Mouse (Mus musculus): Measurements from ENCODE around the gene Fbrs.
"Not testable (repeated sequence)": the region's sequence is repeated elsewhere in the genome, so short reads cannot be mapped to it uniquely, and the experiment has no call there.

Gene Fbrs

DNA sequence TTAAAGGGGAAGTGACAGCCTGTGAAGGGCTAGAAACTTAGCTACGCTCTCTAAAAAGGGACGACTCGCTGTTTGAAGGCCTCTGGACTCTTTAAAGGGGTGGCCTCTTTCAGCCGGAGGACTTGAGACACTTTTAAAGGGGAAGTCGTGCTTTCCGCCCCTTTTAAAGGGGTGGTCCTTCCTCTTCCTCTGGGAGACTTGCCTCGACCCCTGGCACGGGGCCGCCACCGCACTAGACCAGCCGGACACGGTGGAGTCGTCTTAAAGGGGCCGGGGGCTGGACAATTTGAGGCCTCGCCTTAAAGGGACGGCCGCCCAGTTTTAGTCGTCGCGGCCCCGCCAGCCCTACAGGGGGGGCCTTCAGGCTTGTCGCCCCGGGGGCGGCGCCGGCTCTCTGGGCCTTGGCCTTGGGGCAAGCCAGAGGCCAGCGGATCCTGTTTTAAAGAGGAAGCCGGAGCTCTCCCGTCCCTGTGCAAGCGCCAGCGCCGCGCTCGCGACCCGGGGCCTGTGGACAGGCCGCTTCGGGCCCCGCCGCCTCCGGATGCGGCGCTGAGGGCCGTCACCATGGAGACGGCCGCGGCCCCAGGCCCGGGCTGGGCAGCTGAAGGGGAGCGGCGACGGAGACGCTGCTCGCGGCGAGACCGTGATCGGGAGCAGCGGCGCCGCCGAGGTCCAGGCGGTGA lies at the start of gene Fbrs:
Gene Fbrs, plus strand, starts transcription at position 565 of the 683 bp plus-strand sequence.
- peak; percentile 97 for DNase-seq

DNA sequence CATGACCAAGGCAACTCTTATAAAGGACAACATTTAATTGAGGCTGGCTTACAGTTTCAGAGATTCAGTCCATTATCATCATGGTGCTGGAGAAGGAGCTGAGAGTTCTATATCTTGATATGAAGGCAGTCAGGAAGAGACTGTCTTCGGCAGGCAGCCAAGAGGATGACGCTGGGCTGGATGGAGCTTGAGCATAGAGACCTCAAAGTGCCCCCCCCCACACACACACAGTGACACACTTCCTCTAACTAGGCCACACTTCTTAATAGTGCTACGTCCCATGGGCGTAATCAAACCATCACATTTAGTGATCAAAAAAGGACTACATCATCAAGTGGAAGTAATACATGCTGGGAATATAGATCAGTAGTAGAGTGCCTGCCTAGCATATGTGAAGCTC lies 43.8 kb upstream of the Fbrs start:
- no peak for DNase-seq

DNA sequence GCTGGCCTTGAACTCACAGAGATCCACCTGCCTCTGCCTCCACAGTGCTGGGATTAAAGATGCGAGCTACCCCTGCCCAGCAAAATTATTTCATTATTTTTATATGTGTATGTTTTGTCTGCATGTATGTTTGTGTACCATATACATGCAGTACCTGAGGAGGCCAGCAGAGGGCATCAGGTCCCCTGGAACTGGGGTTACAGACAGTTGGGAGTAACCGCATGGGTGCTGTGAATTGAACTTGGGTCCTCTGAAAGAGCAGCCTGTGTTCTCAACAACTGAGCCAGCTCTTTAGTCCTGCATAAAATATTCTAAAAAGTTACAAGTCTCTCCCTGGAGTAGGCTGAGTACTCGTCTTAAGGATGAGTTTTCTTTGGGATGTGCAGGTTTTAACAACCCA lies 41.3 kb upstream of the Fbrs start:
- no peak for DNase-seq

DNA sequence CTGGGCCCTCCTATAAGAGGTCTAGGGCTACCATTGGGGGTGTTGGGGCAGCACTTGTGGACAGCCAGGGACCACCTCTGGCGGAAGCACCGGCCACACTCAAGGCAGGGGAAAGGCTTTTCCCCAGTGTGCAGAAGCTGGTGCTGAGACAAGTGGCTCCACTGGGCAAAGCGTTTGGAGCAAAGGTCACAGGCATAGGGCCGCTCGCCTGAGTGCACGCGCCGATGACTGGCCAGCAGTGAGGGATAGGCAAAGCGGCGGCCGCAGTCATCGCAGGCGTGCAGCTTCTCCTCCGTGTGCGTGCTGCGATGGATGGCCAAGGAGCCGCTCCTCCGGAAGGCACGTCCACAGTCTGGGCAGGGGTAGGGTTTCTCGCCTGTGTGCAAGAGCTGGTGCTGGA lies 35.0 kb upstream of the Fbrs start:
- no peak for DNase-seq

DNA sequence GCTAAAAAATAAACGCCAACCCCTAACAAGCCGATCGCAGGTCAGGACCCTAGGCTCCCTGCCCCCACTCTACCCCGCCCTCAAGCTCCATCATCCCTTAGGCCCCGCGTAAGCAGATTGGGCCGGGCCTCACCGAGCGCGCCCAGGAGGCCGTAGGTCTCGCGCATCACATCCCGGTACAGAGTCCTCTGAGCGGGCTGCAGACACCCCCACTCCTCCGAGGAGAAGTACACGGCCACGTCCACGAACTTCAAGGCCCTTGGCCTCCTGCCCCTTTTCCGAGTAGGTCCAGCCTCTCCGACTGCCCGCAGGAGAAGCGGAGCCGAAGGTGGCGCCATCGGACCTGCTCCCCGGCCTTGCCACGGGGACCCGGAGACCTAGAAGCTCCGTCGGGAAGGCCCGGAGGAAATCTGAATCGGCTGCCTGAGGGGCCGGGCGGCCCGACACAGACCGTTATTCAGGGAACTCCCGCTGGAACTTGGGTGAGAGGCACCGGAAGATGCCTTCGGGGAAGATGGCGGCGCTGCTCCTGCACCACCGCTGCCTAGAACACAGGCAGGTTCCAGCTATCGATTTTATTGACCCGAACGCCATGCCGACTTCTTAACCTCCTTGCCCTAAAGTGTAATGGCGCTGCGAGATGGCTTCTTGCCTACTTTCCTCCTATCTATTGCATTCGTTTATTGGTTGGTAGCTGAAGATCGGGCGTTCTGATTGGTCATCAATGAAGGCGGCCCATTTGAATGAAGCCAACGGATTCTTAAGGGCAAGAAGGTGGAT lies 30.3 kb upstream of the Fbrs start, which contains the start of gene Zfp689:
Gene Zfp689, minus strand, starts transcription at position 638 of the 780 bp plus-strand sequence.
- peak; percentile 94 for DNase-seq

DNA sequence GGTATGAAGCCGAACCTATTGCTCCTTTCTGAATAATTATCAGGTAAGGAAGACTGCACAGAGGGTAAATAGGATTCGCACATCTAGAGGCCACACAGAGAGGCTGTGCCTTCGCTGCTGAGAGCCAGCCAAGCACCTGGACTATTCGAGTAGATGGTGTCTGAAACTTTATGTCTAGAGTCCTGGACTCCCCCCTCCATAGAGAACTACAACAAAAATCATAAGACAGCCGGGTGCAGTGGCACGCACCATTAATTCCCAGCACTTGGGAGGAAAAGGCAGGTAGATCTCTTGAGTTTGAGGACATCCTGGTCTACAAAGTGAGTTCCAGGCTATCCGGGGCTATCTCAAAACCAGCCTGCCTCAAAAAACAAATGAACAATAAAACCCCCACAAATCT lies 29.0 kb upstream of the Fbrs start:
- DNase-seq = no peak

DNA sequence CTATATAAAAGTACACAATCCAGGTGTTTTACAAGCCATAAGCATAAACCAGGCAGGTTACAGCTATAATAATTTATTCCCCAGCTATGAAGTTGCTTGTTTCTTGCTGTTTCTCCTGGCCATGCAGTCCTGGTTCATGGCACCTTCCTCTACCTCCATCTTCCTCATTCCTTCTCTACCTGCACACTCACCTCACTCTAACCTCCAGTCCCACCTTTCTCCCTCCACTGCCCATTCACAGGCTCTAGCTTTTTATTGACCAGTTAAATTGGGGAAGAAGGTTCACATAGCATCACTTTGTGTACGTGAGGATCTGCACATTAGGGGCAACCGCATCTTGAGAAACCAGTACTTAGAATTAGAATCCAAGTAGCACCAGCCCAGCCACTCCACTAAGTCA lies 25.9 kb upstream of the Fbrs start:
- DNase-seq = no peak

DNA sequence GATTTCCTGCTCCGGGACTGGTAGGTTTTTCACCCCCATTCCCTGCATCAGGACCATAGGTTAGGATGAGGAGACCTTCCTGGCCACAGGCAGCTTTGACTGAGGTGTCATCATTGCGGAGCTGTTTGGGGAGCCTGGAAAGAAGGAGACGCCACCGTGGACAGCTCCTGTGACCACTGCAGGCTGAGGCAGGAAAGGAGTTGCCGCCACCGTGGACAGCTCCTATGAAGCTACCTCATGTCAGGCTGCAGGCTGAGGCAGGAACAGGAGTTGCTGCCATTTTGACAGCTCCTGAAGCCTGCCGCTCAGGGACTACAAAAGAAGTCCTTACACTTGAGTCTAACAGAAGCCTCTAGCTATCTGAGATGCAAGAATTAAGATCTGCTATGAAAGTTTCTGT lies 24.1 kb upstream of the Fbrs start:
- DNase-seq = no peak

DNA sequence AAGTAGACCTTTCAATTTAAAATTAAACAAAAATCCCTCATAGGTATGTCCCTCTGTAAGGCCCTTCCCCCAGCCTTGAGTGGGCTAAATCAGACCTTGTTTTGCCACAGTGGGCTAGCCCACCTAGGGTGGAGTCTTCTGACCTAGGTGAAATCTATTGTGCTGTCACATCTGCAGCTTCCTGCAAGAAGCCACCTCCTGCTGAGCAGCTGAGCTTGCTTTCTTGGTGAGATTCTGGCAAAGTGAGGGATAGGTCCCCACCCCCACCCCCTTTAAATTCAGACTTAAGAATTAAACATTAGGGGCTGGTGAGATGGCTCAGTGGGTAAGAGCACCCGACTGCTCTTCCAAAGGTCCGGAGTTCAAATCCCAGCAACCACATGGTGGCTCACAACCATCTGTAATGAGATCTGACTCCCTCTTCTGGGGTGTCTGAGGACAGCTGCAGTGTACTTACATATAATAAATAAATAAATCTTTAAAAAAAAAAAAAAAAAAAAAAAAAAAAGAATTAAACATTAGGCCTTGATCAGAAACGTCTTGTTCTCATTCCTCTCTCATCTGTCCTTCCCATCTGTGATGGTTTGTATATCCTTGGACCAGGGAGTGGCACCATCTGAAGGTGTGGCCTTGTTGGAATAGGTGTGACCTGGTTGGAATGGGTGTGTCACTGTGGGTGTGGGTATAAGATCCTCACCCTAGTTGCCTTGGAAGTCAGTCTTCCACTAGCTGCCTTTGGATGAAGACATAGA lies 20.5 kb upstream of the Fbrs start:
- not testable (repeated sequence) for DNase-seq

DNA sequence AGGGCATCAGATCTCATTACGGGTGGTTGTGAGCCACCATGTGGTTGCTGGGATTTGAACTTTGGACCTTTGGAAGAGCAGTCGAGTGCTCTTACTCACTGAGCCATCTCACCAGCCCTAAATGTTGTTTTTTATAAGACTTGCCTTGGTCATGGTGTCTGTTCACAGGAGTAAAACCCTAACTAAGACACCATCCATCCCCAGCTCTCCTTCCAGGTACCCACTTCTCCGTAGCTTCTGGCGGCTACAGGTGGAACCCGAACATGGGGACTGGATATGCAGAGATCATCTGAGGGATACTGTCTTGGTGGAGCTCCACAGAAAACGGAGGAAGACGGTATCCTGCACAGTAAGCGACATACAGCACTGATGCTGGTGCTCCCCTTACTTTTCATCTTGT lies 19.7 kb upstream of the Fbrs start, which contains the start of gene Prr14:
Gene Prr14, plus strand, starts transcription at position 301 of the 400 bp plus-strand sequence.
- not testable (repeated sequence) for DNase-seq

DNA sequence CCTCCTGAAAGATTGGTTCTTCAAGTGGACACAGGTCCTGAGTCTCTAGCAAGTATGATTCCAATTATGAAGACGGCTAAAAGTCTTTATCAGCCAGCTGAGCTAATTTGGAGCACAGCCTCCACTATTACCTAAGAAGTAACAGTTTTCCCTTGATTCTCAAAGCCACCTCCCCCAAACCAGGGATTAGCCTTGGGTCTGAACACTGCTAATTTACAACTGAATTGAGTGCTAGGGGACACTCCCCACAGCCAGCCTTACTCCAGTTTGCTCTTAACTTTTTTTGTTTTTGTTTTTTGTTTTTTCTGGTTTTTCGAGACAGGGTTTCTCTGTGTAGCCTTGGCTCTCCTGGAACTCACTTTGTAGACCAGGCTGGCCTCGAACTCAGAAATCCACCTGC lies 13.8 kb upstream of the Fbrs start:
- no peak for DNase-seq

DNA sequence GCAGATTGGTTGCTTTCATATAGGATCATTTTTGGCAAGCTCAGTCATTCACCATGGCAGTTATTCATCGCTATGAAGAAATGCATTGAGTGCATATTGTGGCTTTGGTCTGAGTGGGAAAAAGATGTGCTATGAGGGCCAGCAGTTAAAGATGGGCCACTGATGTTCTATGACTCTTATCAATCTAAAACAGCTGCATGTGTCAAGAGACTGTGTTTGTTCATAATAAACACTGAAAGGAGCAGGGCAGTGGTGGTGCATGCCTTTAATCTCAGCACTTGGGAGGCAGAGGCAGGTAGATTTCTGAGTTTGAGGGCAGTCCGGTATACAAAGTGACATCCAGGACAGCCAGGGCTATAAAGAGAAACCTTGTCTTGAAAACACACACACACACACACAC lies 13.3 kb upstream of the Fbrs start:
- not testable (repeated sequence) for DNase-seq

DNA sequence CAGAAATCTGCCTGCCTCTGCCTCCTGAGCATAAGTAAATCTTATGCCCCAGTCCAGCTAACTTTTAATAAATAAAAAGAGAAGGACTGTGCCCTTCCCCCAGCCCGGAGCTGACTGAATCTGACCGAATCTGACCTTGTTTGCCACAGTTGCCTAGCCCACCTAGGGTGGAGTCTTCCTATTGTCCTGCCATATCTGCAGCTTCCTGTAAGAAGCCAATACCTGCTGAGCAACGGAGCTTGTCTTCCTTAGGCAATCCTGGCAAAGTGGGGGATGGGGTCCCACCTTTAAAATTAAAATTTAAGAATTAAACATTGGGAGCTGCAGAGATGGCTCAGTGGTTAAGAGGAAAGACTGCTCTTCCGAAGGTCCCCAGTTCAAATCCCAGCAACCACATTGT lies 12.4 kb upstream of the Fbrs start:
- DNase-seq = no peak

DNA sequence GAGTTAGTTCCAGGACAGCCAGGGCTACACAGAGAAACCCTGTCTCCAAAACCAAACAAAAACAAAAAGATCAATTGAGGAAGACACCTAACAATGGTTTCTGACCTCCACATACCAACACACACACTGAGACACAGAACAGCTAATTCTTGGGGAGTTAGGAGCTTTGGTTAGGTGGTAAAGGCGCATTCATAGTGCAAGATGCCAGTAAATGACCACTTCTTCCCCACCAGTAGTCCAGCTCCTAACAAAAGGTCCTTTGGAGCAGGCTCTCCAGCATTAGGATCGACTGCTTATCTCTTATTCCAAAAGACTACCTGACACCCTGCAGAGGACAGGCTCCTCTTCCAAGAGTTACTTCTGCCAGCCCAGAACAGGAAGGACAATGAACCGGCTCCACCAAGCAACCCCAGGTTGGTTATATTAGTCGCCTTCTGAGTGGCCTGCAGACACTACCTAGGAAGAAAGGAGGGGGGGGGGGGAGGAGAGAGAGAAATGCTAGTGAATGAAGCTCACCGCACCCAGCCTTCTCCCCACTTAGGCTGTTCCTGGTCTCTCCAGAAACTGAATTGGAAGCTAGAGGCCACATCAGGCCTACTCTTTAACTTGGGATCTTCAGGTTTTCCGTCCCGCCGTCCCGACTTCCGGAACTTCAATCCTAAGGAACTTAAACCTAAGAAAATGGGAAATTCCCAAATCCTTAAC lies 8.8 kb upstream of the Fbrs start:
- DNase-seq = no peak

DNA sequence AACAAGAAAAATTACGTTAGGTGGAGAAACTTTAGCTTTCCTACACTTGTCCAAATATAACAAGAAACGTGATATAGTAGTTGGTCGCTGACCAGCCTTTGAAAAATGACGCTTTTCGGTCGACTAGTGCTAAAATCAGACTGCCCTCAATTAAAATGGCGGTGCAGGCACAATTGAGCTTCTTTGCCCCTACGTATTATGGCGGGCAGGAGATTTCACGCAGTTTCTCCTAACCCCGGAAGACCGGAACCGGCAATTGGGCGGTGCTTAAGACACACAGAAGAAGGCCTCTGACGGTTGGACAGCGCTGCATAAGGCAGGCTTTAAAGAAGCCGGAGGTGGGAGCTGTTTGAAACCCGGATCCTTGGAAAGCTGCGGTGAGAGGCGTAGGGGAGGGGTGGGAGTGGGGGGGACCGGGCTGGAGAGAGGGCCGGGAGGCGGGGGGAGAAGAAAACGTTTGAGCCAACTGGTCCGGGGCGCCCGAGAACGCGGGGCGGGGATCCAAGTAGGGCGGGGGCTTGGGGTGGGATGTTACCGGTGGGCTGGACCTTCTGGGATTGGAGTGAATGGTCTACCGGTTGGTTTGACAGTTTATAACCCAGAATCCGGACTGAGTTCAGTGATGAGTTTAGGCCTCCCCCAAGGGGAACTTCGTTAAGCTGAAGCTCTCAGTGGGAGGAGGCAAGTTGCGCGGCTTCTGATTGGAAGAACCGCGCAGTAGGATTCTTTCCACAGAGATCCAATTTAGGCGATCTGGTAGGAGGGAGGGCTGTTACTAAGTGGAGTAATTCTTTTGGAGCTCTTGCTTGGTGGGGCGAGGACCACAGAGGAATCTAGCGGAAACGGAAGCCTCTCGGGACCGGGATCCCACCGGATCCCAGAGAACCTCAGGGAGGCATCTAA lies 8.0 kb upstream of the Fbrs start:
- peak; percentile 90 for DNase-seq

DNA sequence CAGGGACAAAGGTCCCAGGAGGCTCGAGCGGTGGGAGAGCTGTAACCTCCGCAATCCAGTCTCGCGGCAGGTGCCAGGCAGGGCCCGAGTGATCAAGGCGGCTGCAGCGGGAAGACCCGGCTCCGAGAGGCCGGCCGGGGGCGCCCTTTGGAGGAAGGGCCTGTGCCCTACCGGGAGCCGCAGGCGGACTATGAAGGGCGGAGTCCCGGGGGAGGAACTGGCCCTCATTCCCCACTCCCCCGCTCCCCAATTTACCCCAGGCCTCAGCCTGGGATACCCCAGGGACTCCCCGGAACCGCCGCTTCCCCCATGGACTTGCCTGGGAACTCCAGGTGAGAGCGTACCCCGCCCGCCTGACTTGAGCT lies 7.4 kb upstream of the Fbrs start:
- DNase-seq = no peak

DNA sequence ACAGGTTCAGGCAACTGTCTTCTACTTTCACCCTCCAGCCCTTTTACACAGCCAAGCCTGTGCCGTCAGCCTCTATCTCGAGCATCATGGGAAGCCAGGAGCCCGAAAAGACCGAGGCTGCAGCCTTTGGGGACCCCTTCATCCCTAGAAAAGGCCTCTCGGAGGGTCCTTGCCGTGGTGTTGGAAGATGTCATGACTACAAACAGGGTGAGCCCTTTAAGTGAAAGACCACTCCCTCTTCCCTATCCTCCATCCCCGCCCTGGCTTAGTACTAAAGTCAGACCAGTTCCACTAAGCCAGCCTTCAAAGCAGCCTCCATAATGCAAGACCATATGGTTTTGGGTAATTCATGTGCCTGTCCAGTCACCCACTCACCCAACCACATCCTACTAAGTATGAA lies 6.9 kb upstream of the Fbrs start:
- no peak for DNase-seq

DNA sequence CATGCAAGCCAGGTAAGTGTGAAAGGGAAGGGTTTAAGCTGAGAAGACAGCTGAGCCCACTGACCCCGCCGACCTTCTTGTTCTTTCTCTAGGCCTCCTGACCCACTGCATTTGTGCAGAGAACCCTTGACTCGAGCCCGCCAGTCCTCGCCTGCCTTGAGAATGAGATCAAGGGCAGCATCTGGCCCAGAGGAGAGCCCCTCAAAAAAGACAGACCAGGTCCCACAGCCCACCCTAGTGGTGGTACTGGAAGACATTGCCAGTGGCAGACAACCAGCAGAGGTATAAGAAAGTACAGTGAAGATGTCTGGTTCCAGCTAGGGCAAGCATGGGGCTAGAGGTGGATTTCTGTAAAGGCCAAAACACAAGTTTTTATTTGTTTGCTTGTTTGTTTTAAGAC lies 5.3 kb upstream of the Fbrs start:
- DNase-seq = no peak

DNA sequence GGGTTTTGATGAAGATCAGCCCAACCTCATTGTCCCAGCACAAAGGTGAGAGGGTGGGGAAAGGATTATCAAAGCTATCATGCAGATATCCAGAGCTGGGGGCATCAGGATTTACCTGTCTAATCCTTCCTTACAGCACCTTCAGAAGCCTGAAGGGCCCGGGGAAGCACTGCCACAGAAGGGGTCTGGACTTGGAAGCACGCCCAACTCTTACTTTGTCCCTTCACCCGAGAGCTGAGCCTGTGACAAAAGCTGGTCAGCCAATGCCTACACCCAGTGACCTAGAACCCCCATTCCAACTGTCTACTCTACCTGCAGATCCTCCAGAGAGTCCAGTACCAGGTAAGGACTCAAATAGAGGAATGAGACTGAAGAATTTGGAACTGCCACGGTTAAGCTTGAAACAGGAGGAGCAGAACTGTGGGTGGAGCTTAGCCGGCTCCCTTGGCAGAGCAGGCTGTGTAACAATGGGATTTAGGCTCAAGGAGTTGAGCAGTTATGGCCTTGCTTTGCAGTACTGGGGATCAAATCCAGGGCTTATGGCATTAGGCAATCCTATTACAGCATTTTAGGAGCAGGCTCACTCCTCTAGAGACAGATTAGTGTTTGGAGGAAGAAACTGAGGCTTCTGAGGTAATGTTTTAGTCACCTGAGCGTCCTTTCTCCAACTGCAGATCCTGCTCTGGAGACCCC lies 4.5 kb upstream of the Fbrs start:
- no peak for DNase-seq

DNA sequence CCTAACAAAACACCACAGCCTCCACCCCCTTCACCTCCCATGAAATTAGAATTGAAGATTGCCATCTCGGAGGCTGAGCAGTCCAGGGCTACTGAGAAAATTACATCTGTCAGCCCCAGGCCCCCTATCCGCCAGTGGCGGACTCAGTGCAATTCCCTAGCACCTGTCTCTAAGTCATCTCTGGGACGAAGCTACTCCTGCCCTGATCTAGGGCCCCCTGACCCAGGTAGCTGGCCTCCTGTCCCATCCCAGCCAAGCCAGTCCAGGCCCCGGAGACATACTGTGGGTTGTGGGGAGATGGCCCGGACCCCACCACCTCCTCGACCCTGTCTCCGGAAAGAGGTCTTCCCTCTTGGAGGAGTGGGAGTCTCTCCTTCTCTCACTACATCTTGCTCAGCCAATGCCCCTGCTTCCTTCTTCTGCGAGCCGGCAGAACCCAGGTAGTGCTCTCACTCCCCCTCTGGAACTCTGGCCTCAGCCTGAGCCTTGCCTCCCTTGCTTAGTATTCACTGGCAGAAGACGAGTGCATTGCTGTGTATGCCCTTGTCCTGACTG lies 3.7 kb upstream of the Fbrs start:
- no peak for DNase-seq

DNA sequence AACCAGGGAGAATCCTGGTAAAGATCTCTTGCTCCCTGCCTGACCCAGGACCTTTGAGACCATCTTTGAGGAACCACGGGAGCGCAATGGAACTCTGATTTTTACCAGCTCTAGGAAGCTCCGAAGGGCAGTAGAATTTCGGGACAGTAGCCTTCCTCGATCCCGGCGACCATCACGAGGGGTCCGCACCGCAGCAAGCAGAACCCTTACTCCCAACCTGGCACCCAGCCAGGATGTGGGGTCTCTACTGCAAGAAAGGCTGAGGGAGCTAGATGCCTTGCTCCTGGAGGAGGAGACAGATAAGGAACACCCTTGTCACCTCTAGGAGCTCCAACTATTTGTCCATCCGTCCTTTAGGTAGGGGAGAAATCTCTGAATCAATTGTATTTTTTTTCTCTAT lies 2.7 kb upstream of the Fbrs start:
- no peak for DNase-seq

All from lung, postnatal 14 days (tissue).